Mouse (Mus musculus): ENCODE measurements around the gene Phactr3. TPM values are rescaled to one million over a fixed set of nuclear protein-coding genes. Genes with fewer than 3 reads are reported as not detected.

Phactr3 gene
- polyA plus RNA-seq, 1 experiment, result 0.32 TPM

DNA sequence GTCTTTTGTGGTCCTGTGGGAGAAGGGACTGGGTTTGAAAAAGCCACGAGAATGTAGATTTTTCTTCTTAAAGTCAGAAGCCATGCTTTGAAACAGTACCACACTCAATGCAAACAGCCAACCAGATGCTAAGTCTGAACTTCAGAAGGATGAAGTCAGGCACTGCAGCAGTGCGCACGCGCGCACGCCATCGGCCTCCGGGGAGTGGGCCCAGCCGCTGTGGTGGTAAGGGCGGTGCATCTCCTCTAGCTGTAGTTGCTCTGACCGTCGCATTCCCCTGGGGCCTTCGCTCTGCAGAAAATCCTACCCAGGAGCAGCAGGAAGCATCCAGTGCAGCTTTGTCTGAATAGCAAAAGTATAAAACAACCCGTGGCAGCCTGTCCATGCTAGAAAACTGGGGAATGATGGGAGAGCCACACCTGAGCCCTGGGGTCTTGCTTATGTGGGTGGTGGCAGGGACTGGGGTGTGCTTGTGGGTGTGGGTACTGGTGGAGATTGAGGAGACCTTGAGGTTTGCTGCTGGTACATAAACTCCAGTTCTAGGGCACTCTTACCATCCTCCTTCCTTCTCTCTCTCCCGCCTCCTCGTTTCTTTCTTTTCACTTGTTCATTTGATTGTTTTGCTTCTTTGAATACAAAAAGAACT lies 56.6 kb downstream of the Phactr3 start:
- H3K27ac ChIP-seq (ENCODE audit: control insufficient read depth, insufficient read depth, low read length), result no peak overlapping the region
- DNase-seq, result no peak
- no peak for TF ChIP-seq CTCF (IDR thresholded peaks at IDR 0.05; ENCODE audit: borderline replicate concordance, control insufficient read depth, extremely low read depth, insufficient read depth, low read length, poor library complexity)
- 52% methylated on average over 16 of the region's 16 CpGs for WGBS
- no peak overlapping the region for H3K4me3 ChIP-seq (ENCODE audit: control insufficient read depth, insufficient read depth, low read length)
- H3K36me3 ChIP-seq (ENCODE audit: control insufficient read depth, insufficient read depth, low read length), result no peaks in the 10 kb centered on the region
- no peaks in the 10 kb centered on the region for H3K27me3 ChIP-seq (ENCODE audit: control insufficient read depth, insufficient read depth, low read length)
- H3K4me1 ChIP-seq (replicated peaks; ENCODE audit: control insufficient read depth, insufficient read depth, low read length), result no peaks in the 10 kb centered on the region

DNA sequence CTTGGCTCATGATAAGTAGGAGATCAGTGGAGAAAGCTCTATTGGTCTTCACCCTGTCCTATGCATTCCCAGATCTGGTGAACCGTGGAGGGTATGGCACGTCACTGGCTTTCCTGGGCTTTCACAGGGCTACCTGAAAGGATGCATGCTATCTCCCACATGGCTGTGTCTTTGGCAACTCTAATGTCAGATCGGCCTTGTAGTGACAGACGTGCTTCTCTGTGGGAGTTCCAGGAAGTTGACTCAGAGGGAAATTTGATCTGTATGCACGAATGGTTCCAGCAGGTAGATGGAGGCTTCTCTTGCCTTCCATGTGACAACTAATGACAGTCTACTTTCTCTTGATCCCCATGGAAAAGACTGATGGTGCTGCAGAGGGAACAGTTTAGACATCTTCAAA lies 65.5 kb downstream of the Phactr3 start:
- Histone ChIP-seq H3K27me3 (ENCODE audit: control insufficient read depth, insufficient read depth, low read length) (no peaks in the 10 kb centered on the region), H3K27ac (ENCODE audit: control insufficient read depth, insufficient read depth, low read length) (no peak overlapping the region), H3K36me3 (ENCODE audit: control insufficient read depth, insufficient read depth, low read length) (no peaks in the 10 kb centered on the region), H3K4me1 (replicated peaks; ENCODE audit: control insufficient read depth, insufficient read depth, low read length) (no peaks in the 10 kb centered on the region), H3K4me3 (ENCODE audit: control insufficient read depth, insufficient read depth, low read length) (no peak overlapping the region)
- DNase-seq, result no peak
- no peak for TF ChIP-seq POLR2A (IDR thresholded peaks at IDR 0.05; ENCODE audit: control insufficient read depth, extremely low read depth, insufficient read depth, low read length, poor library complexity)
- TF ChIP-seq CTCF (IDR thresholded peaks at IDR 0.05; ENCODE audit: borderline replicate concordance, control insufficient read depth, extremely low read depth, insufficient read depth, low read length, poor library complexity), result no peak
- 75% methylated on average over 5 of the region's 5 CpGs for WGBS

DNA sequence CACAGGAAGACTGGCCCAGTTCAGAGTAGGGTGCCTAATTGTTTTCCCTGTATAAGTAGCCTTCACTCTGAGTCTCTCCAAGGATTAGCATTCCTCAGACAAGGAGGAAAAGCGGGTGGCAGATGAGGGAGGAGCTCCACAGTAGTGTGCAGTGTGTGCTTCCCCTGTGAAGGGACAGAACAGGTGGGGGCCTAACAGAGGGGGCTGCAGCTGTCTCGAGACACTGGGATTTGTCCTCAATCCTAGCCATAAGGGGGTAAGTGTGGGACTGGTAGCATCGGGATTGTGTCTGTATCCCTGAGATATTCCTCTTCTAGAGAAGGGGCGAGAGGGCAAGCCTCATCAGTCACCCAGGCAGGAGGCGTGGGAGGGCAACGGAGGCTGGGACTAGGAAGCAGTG lies 66.1 kb downstream of the Phactr3 start:
- Histone ChIP-seq H3K4me1 (replicated peaks; ENCODE audit: control insufficient read depth, insufficient read depth, low read length) (no peaks in the 10 kb centered on the region), H3K36me3 (ENCODE audit: control insufficient read depth, insufficient read depth, low read length) (no peaks in the 10 kb centered on the region), H3K27me3 (ENCODE audit: control insufficient read depth, insufficient read depth, low read length) (no peaks in the 10 kb centered on the region), H3K4me3 (ENCODE audit: control insufficient read depth, insufficient read depth, low read length) (no peak overlapping the region), H3K27ac (ENCODE audit: control insufficient read depth, insufficient read depth, low read length) (no peak overlapping the region)
- DNase-seq, result no peak
- 78% methylated on average over 6 of the region's 6 CpGs for WGBS
- no peak for TF ChIP-seq CTCF (IDR thresholded peaks at IDR 0.05; ENCODE audit: borderline replicate concordance, control insufficient read depth, extremely low read depth, insufficient read depth, low read length, poor library complexity)
- TF ChIP-seq POLR2A (IDR thresholded peaks at IDR 0.05; ENCODE audit: control insufficient read depth, extremely low read depth, insufficient read depth, low read length, poor library complexity), result no peak

DNA sequence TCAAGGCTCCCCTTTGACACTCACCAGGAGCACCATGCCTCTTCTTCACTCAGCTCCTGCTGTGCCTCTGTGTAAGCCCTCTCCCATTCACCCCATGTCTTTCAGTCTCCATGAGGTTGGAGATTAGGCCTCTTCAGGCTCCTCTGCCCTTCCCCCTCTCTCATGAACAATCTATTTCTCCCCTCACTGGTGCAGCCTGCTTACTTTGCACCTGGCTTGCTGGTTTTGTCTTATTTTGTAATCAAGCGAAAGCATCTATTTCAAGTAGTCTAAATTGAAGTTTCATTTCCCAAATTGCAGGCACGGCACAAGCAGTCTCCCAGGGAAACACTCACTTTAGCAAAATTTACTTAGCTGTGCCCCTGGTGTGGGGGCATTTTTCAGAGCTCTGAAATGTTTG lies 70.2 kb downstream of the Phactr3 start:
- Histone ChIP-seq H3K27ac (ENCODE audit: control insufficient read depth, insufficient read depth, low read length) (no peak overlapping the region), H3K36me3 (ENCODE audit: control insufficient read depth, insufficient read depth, low read length) (no peaks in the 10 kb centered on the region), H3K4me3 (ENCODE audit: control insufficient read depth, insufficient read depth, low read length) (no peak overlapping the region), H3K27me3 (ENCODE audit: control insufficient read depth, insufficient read depth, low read length) (no peaks in the 10 kb centered on the region), H3K4me1 (replicated peaks; ENCODE audit: control insufficient read depth, insufficient read depth, low read length) (no peaks in the 10 kb centered on the region)
- WGBS, result 69% methylated on average over 2 of the region's 2 CpGs
- TF ChIP-seq CTCF (IDR thresholded peaks at IDR 0.05; ENCODE audit: borderline replicate concordance, control insufficient read depth, extremely low read depth, insufficient read depth, low read length, poor library complexity), result no peak
- no peak for TF ChIP-seq POLR2A (IDR thresholded peaks at IDR 0.05; ENCODE audit: control insufficient read depth, extremely low read depth, insufficient read depth, low read length, poor library complexity)
- DNase-seq, result no peak

DNA sequence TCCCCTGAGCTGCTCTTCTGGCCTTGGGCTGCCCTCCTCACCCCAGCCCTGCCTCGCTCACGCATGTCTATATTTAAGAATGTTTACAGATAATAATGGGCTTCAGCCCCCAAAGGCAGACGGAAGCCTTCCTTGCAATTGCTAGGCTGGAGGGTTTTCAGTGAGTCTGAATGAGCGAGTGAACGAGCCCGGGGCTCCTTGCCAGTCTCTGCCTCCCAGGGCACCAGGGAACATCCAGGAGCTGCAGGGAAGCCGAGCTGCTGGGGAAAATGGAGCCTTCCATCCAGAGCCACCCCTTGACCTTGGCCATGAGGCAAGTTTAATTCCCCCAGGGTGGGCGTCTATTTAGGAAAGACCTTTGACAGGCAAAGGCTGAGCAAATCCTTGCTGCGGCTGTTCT lies 74.1 kb downstream of the Phactr3 start:
- 85% methylated on average over 9 of the region's 9 CpGs for WGBS
- Histone ChIP-seq H3K4me1 (replicated peaks; ENCODE audit: control insufficient read depth, insufficient read depth, low read length) (no peaks in the 10 kb centered on the region), H3K27ac (ENCODE audit: control insufficient read depth, insufficient read depth, low read length) (no peak overlapping the region), H3K4me3 (ENCODE audit: control insufficient read depth, insufficient read depth, low read length) (no peak overlapping the region), H3K36me3 (ENCODE audit: control insufficient read depth, insufficient read depth, low read length) (no peaks in the 10 kb centered on the region), H3K27me3 (ENCODE audit: control insufficient read depth, insufficient read depth, low read length) (no peaks in the 10 kb centered on the region)
- TF ChIP-seq CTCF (IDR thresholded peaks at IDR 0.05; ENCODE audit: borderline replicate concordance, control insufficient read depth, extremely low read depth, insufficient read depth, low read length, poor library complexity) (no peak), POLR2A (IDR thresholded peaks at IDR 0.05; ENCODE audit: control insufficient read depth, extremely low read depth, insufficient read depth, low read length, poor library complexity) (no peak)
- DNase-seq, result no peak

DNA sequence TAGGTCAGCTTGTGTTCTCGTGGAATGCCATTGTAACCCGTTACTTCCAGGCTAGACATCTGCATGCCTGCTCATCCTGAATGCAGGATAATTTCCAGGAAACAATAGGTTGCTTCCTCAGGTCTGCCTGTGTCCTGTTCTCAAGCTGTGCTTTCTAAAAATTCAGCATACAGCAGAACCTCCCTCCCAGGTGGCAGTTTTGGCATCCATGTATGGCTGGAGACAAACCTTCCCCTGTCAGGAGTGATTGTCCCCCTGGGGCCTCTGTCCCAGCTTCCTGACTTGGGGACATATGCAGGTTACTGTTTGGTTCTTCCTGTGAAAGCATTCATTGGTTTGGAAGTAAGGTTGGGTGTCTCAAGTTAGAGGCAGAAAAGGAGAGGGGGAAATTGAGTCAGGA lies 74.7 kb downstream of the Phactr3 start:
- Histone ChIP-seq H3K4me1 (replicated peaks; ENCODE audit: control insufficient read depth, insufficient read depth, low read length) (no peaks in the 10 kb centered on the region), H3K4me3 (ENCODE audit: control insufficient read depth, insufficient read depth, low read length) (no peak overlapping the region), H3K27ac (ENCODE audit: control insufficient read depth, insufficient read depth, low read length) (no peak overlapping the region), H3K36me3 (ENCODE audit: control insufficient read depth, insufficient read depth, low read length) (no peaks in the 10 kb centered on the region), H3K27me3 (ENCODE audit: control insufficient read depth, insufficient read depth, low read length) (no peaks in the 10 kb centered on the region)
- TF ChIP-seq CTCF (IDR thresholded peaks at IDR 0.05; ENCODE audit: borderline replicate concordance, control insufficient read depth, extremely low read depth, insufficient read depth, low read length, poor library complexity) (no peak), POLR2A (IDR thresholded peaks at IDR 0.05; ENCODE audit: control insufficient read depth, extremely low read depth, insufficient read depth, low read length, poor library complexity) (no peak)
- DNase-seq, result no peak
- 74% methylated on average over 2 of the region's 2 CpGs for WGBS

DNA sequence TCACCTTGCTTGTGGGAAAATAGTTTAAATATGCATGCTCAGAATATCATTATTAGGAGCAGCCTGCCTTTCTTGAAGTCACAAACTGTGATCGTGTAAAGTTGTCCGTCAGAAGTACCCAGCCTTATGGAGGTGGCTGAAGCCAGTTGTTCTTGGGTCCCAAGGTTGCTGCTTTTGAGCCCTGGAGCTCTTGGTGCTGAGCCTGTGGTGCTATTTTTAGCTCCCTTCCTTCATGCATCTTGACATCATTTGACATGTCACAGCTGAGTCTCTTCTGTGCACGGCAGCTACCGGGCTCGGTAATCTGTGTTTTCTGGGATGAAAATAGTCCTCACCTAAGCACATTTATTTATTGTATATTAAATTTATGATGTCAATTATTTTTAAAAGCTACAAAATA lies 76.1 kb downstream of the Phactr3 start:
- H3K27me3 ChIP-seq (ENCODE audit: control insufficient read depth, insufficient read depth, low read length), result no peaks in the 10 kb centered on the region
- no peak overlapping the region for H3K4me3 ChIP-seq (ENCODE audit: control insufficient read depth, insufficient read depth, low read length)
- DNase-seq, result no peak
- no peak overlapping the region for H3K27ac ChIP-seq (ENCODE audit: control insufficient read depth, insufficient read depth, low read length)
- no peak for TF ChIP-seq POLR2A (IDR thresholded peaks at IDR 0.05; ENCODE audit: control insufficient read depth, extremely low read depth, insufficient read depth, low read length, poor library complexity)
- H3K36me3 ChIP-seq (ENCODE audit: control insufficient read depth, insufficient read depth, low read length), result no peaks in the 10 kb centered on the region
- H3K4me1 ChIP-seq (replicated peaks; ENCODE audit: control insufficient read depth, insufficient read depth, low read length), result no peaks in the 10 kb centered on the region
- WGBS, result 81% methylated on average over 5 of the region's 5 CpGs
